Mouse (Mus musculus): ENCODE measurements around the gene Vps37c.

DNA sequence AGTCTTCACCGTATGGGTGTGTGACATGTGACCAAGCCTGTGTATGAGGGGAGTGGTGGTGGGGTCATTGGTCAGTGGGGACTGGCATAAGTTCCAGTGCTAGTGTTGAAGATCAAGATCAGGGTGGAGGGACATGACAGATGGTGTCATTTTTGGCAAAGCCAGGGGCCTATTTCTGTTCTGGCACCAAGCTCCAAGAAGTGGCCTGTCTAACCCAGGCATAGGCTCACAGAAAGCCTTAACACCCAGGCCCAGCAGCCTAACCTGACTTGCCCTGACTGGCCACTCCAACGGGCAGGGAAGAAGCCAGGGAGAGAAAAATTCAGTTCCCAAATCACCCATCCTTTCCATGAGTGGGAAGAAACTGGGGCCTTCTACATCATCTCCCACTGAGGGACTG lies 69.0 kb downstream of the Vps37c start:
- TF ChIP-seq GATA1 (IDR thresholded peaks at IDR 0.05; ENCODE audit: borderline replicate concordance, low read length) = no peak
- no peak for TF ChIP-seq FLI1 (IDR thresholded peaks at IDR 0.05; ENCODE audit: low read length)

Measured in megakaryocyte, embryonic 14.5 days (primary cell).